Mouse (Mus musculus): Measurements from ENCODE around the gene Ubox5. TPM values are rescaled to one million over a fixed set of nuclear protein-coding genes. Genes with fewer than 3 reads are reported as not detected.

The Ubox5 gene
- polyA plus RNA-seq, 1 experiment from 2014 or later: 16.6 TPM

DNA sequence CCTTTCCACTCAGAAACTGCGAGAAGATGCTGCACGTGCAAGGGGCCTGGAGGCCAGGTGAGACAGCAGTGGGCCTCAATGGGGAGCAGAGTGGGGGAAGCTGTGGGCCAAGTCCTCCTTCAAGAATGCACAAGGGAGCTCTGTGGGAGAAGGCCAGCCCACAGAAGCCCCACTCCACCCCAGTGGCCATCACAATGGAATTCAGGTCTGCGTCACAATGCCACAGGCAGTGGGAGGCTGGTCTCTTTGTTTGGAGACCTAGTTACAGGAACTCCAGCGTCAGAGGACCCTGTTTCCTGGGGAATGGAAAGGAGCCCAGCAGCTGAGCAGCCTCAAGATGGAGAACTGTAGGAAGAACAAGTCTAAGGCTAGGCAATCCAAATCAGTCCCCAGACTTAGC is 40.7 kb downstream of the Ubox5 start:
- DNase-seq (ENCODE audit: low spot score, missing footprints) (no peak), ATAC-seq (ENCODE audit: low FRiP score) (no peak)
- Histone ChIP-seq H3K4me2 (no peak overlapping the region), H3K27me3 (ENCODE audit: control insufficient read depth, insufficient read depth, low read length) (no peaks in the 10 kb centered on the region), H3K36me3 (ENCODE audit: control insufficient read depth, insufficient read depth, low read length) (peaks cover 6% of the 10 kb centered on the region; the same call in 1 of the 2 replicates), H3K4me1 (ENCODE audit: control insufficient read depth, insufficient read depth, low read length) (no peaks in the 10 kb centered on the region), H3K9me3 (ENCODE audit: control insufficient read depth, low read length) (no peaks in the 10 kb centered on the region), H3K4me3 (ENCODE audit: low read depth, low read length) (no peak overlapping the region), H3K9ac (ENCODE audit: low read length) (no peak overlapping the region), H3K27ac (ENCODE audit: low read depth, low read length) (no peak overlapping the region)
- 68% methylated on average over 4 of the region's 4 CpGs for WGBS

DNA sequence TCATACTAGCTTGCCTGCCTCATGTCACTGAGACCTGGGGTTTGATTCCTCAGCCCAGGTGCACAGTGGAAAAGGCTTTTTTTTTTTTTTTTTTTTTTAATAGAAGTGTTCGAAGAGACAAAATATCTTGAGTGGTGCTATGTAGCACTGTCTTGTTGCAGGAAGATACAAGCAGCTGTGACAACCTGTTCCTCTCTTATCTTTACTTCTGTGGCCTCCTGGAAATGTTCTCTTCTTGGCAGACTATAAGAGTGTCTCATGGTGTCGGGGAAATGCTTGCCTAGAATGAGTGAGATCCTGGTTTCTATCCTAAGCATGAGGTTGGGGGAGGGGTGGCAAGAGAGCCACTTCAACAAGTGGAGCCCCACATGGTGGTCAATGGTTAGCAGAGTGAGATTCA is 41.5 kb downstream of the Ubox5 start:
- Histone ChIP-seq H3K4me1 (ENCODE audit: control insufficient read depth, insufficient read depth, low read length) (no peaks in the 10 kb centered on the region), H3K27ac (ENCODE audit: low read depth, low read length) (no peak overlapping the region), H3K9ac (ENCODE audit: low read length) (no peak overlapping the region), H3K9me3 (ENCODE audit: control insufficient read depth, low read length) (no peaks in the 10 kb centered on the region), H3K36me3 (ENCODE audit: control insufficient read depth, insufficient read depth, low read length) (peaks cover 6% of the 10 kb centered on the region; the same call in 1 of the 2 replicates), H3K4me3 (ENCODE audit: low read depth, low read length) (no peak overlapping the region), H3K27me3 (ENCODE audit: control insufficient read depth, insufficient read depth, low read length) (no peaks in the 10 kb centered on the region), H3K4me2 (no peak overlapping the region)
- 81% methylated on average over 2 of the region's 2 CpGs for WGBS
- ATAC-seq (ENCODE audit: low FRiP score) (no peak), DNase-seq (ENCODE audit: low spot score, missing footprints) (no peak)

DNA sequence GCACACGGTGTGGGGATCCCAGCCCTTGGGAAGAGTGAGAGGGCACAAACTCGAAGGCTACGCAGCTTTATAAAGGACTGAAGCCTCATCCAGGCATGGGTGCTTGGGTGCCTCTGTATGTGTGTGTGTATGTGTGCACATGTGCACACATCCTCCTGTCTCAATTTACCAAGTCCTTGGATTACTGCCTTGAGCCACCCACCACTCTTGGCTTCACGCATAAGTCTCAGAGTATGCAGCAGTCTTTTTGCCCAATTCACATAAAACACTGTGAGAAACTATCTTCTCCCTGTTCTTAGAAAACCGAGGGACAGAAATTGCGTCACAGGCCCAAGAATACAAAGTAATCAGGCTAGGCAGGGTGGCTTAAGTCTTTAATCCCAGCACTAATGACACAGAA is 43.8 kb downstream of the Ubox5 start:
- H3K4me3 ChIP-seq (ENCODE audit: low read depth, low read length): no peak overlapping the region
- WGBS: 84% methylated on average over 6 of the region's 6 CpGs
- peaks cover 6% of the 10 kb centered on the region; the same call in 1 of the 2 replicates for H3K36me3 ChIP-seq (ENCODE audit: control insufficient read depth, insufficient read depth, low read length)
- H3K9me3 ChIP-seq (ENCODE audit: control insufficient read depth, low read length): no peaks in the 10 kb centered on the region
- no peak overlapping the region for H3K27ac ChIP-seq (ENCODE audit: low read depth, low read length)
- no peak for ATAC-seq (ENCODE audit: low FRiP score)
- H3K27me3 ChIP-seq (ENCODE audit: control insufficient read depth, insufficient read depth, low read length): peaks cover 21% of the 10 kb centered on the region
- no peak overlapping the region for H3K4me2 ChIP-seq
- peaks cover under 1% of the 10 kb centered on the region; the same call in 1 of the 2 replicates for H3K4me1 ChIP-seq (ENCODE audit: control insufficient read depth, insufficient read depth, low read length)
- no peak overlapping the region for H3K9ac ChIP-seq (ENCODE audit: low read length)
- no peak for DNase-seq (ENCODE audit: low spot score, missing footprints)

DNA sequence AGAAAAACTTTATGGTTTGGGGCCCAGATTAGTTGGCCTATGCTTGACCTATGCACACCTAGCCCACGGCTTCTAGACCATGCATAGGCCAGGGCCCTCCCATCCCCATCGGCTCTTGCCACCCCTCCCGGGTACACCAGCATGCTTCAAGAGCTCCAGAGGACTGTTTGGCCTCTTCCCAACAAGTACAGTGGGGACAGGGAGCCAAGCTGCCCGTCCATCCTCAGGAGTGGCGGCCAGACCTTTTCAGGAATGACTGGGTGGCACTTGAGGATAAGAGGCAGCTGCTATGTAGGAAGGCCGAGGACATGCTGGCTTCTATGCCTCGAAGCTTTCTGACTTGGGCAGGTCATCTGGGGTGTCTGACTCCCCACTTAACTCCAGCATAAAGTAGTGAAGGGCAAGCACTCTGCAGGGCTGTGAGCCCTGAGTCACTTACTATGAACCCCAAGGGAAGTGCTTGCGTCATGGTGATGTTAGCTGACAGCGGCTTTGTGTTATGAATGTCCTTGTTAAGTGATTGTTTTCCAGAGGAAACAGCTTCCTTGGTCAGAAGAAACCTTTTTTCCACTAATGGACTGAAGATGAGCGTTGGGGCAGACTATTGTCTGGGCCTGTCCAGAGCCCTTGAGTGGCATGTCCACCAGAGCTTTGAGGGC is 45.8 kb downstream of the Ubox5 start:
- Histone ChIP-seq H3K9ac (ENCODE audit: low read length) (no peak overlapping the region), H3K27ac (ENCODE audit: low read depth, low read length) (no peak overlapping the region), H3K4me1 (ENCODE audit: control insufficient read depth, insufficient read depth, low read length) (peaks cover 9% of the 10 kb centered on the region; the same call in 1 of the 2 replicates), H3K27me3 (ENCODE audit: control insufficient read depth, insufficient read depth, low read length) (peaks cover 41% of the 10 kb centered on the region), H3K9me3 (ENCODE audit: control insufficient read depth, low read length) (no peaks in the 10 kb centered on the region), H3K4me3 (ENCODE audit: low read depth, low read length) (no peak overlapping the region), H3K36me3 (ENCODE audit: control insufficient read depth, insufficient read depth, low read length) (no peaks in the 10 kb centered on the region; the same call in 1 of the 2 replicates), H3K4me2 (no peak overlapping the region)
- DNase-seq (ENCODE audit: low spot score, missing footprints) (no peak), ATAC-seq (ENCODE audit: low FRiP score) (no peak)
- 85% methylated on average over 10 of the region's 10 CpGs for WGBS

DNA sequence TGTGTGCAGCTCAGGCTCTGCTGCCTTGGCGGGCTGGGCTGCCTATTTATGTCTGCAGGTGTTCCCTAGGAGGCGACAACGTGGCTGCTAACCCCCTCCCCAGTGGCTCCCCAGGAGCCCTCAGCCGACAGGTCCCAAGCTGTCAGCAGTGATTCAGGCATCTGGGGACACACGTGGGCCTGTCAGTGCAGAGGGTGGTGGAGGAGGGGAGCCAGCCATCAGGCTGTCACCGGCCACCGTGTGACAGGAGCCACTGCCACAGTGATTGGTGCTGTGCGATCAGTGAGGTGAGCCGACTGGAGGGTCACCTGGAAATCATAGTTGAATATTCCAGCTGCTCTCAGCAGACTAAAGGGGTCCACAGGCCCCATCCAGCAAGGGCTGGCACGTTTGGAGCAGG is 47.3 kb downstream of the Ubox5 start, which contains the start of gene Avp:
Gene Avp, minus strand, starts transcription at position 3 of the 400 bp plus-strand sequence.
- H3K9ac ChIP-seq (ENCODE audit: low read length): no peak within 1 kb of the TSS
- peaks cover 56% of the 10 kb centered on the region for H3K27me3 ChIP-seq (ENCODE audit: control insufficient read depth, insufficient read depth, low read length)
- H3K4me3 ChIP-seq (ENCODE audit: low read depth, low read length): no peak within 1 kb of the TSS
- H3K36me3 ChIP-seq (ENCODE audit: control insufficient read depth, insufficient read depth, low read length): no peaks in the 10 kb centered on the region; the same call in 1 of the 2 replicates
- peaks cover 9% of the 10 kb centered on the region; the same call in 1 of the 2 replicates for H3K4me1 ChIP-seq (ENCODE audit: control insufficient read depth, insufficient read depth, low read length)
- no peak within 1 kb of the TSS for H3K4me2 ChIP-seq
- DNase-seq (ENCODE audit: low spot score, missing footprints): no peak
- no peak for ATAC-seq (ENCODE audit: low FRiP score)
- no peaks in the 10 kb centered on the region for H3K9me3 ChIP-seq (ENCODE audit: control insufficient read depth, low read length)
- 36% methylated on average over 10 of the region's 10 CpGs for WGBS
- H3K27ac ChIP-seq (ENCODE audit: low read depth, low read length): no peak within 1 kb of the TSS

DNA sequence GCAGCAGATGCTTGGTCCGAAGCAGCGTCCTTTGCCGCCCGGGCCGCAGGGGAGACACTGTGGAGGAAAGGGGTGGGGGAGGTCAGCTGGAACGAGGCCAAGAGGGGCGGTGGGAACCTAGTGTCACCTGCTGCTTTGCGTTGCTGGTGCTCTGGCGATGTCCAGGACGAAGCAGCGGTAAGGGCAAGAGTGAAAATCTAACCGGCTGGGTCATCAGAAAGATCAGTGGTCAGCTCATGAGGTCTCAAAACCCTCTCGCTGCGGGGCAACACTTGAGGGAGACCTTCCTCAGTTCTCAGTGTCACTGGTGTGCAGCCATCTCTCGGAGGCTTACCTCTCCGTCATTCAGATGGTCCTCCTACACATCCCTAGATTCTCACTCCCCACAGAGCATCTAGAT is 48.6 kb downstream of the Ubox5 start:
- H3K4me1 ChIP-seq (ENCODE audit: control insufficient read depth, insufficient read depth, low read length): peaks cover 13% of the 10 kb centered on the region
- H3K9me3 ChIP-seq (ENCODE audit: control insufficient read depth, low read length): no peaks in the 10 kb centered on the region
- H3K4me2 ChIP-seq: peak overlapping the region; percentile 40
- H3K27me3 ChIP-seq (ENCODE audit: control insufficient read depth, insufficient read depth, low read length): peaks cover 69% of the 10 kb centered on the region
- H3K9ac ChIP-seq (ENCODE audit: low read length): no peak overlapping the region
- H3K27ac ChIP-seq (ENCODE audit: low read depth, low read length): no peak overlapping the region
- ATAC-seq (ENCODE audit: low FRiP score) (no peak), DNase-seq (ENCODE audit: low spot score, missing footprints) (peak; percentile 91)
- H3K4me3 ChIP-seq (ENCODE audit: low read depth, low read length): peak overlapping the region; percentile 18
- H3K36me3 ChIP-seq (ENCODE audit: control insufficient read depth, insufficient read depth, low read length): no peaks in the 10 kb centered on the region; the same call in 1 of the 2 replicates
- WGBS: 4% methylated on average over 16 of the region's 16 CpGs

DNA sequence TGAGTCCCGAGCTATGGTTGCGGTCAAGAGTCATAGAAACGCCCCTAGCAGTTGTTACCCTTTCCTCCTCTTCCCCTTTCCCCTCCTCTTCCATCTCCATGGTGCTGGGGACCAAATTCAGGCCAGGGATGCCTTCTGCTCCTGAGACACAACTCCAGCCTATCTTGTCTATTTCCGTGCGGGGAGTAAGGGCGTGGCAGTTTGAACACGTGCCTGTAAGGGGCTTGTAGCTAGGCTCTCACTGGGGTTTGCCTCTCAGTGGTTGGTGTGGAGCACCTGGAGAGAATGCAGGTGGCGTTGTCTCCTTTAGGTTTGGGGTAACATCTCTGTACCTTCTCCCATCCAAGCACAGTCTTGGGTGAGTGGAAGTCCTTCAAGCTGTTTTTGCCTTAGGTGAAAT is 50.0 kb downstream of the Ubox5 start:
- peaks cover 13% of the 10 kb centered on the region for H3K4me1 ChIP-seq (ENCODE audit: control insufficient read depth, insufficient read depth, low read length)
- H3K36me3 ChIP-seq (ENCODE audit: control insufficient read depth, insufficient read depth, low read length): no peaks in the 10 kb centered on the region; the same call in 1 of the 2 replicates
- H3K9ac ChIP-seq (ENCODE audit: low read length): no peak overlapping the region
- peaks cover 80% of the 10 kb centered on the region for H3K27me3 ChIP-seq (ENCODE audit: control insufficient read depth, insufficient read depth, low read length)
- ATAC-seq (ENCODE audit: low FRiP score) (no peak), DNase-seq (ENCODE audit: low spot score, missing footprints) (peak; percentile 87)
- H3K4me2 ChIP-seq: no peak overlapping the region; the same call in 1 of the 2 replicates
- no peak overlapping the region for H3K27ac ChIP-seq (ENCODE audit: low read depth, low read length)
- WGBS: 7% methylated on average over 8 of the region's 8 CpGs
- no peaks in the 10 kb centered on the region for H3K9me3 ChIP-seq (ENCODE audit: control insufficient read depth, low read length)
- no peak overlapping the region for H3K4me3 ChIP-seq (ENCODE audit: low read depth, low read length)

DNA sequence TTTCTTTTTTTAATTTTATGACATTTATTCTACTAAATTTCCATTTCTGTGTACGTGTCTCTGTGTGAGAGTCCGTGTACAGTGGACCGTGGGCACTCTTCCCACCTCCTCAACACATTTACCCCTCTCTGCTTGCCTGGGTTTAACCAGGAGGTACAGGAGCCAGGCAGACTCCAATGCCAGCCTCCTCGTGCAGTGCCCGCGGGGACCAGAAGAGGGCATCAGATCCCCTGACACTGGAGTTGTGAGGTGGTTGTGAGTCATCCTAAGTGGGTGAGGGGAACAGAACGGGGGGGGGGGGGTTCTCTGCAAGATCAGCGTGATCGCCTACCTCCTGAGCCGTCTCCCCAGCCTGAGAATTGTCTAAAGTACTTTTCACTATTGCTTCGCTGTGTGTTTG is 51.7 kb downstream of the Ubox5 start:
- peaks cover 80% of the 10 kb centered on the region for H3K27me3 ChIP-seq (ENCODE audit: control insufficient read depth, insufficient read depth, low read length)
- H3K4me3 ChIP-seq (ENCODE audit: low read depth, low read length): no peak overlapping the region
- no peak for ATAC-seq (ENCODE audit: low FRiP score)
- no peaks in the 10 kb centered on the region; the same call in 1 of the 2 replicates for H3K36me3 ChIP-seq (ENCODE audit: control insufficient read depth, insufficient read depth, low read length)
- no peak overlapping the region for H3K4me2 ChIP-seq
- no peak overlapping the region for H3K27ac ChIP-seq (ENCODE audit: low read depth, low read length)
- DNase-seq (ENCODE audit: low spot score, missing footprints): peak; percentile 92
- peaks cover 13% of the 10 kb centered on the region for H3K4me1 ChIP-seq (ENCODE audit: control insufficient read depth, insufficient read depth, low read length)
- no peaks in the 10 kb centered on the region for H3K9me3 ChIP-seq (ENCODE audit: control insufficient read depth, low read length)
- no peak overlapping the region for H3K9ac ChIP-seq (ENCODE audit: low read length)
- WGBS: 5% methylated on average over 11 of the region's 11 CpGs

DNA sequence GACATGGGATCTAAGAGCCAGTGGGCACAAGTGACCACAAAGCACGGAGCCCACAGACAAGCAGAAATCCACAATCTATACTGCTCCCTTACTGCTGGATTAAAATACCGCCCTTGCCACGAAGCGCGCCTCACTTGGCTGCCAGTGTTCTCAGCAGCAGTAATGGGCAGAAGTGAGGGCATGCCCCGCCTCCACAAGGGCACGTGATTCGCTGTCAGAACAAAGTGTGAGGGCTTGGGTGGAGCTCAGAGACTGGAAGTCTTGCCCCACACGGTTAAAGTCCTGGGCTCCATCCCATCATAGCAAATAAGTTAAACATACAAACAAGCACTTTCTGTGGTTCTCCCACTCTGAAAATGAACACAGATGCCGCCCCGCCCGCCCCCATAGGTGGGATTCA is 52.2 kb downstream of the Ubox5 start:
- Histone ChIP-seq H3K36me3 (ENCODE audit: control insufficient read depth, insufficient read depth, low read length) (no peaks in the 10 kb centered on the region; the same call in 1 of the 2 replicates), H3K4me3 (ENCODE audit: low read depth, low read length) (no peak overlapping the region), H3K9me3 (ENCODE audit: control insufficient read depth, low read length) (no peaks in the 10 kb centered on the region), H3K27ac (ENCODE audit: low read depth, low read length) (no peak overlapping the region), H3K27me3 (ENCODE audit: control insufficient read depth, insufficient read depth, low read length) (peaks cover 75% of the 10 kb centered on the region), H3K4me2 (no peak overlapping the region), H3K9ac (ENCODE audit: low read length) (no peak overlapping the region), H3K4me1 (ENCODE audit: control insufficient read depth, insufficient read depth, low read length) (peaks cover 13% of the 10 kb centered on the region)
- peak; percentile 88 for DNase-seq (ENCODE audit: low spot score, missing footprints)
- ATAC-seq (ENCODE audit: low FRiP score): 0 out of 2 replicates have a peak, but pooled peaks have one; percentile 29
- 5% methylated on average over 12 of the region's 12 CpGs for WGBS
